ENCODE assay signal across 19 mouse cellular contexts in the genomic region with DNA sequence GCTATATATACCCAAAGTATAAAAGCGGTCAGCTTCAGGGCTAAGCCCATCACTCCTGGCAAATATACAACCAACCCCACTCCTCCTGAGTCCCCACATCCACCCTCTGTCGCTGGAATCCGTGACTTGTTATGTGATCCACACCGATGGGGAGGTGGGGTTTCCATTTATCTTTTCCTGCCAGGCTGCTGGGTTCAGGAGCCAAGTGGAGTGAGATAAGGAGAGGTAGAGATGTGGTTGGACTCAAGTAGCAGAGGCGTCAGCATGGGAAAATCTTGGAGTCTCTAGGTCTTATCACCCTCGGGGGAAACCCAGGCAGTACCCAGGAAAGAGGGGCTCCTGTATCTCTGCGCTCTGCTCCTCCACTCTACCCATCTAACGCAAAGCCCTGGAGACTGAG. TPM values are rescaled to one million over a fixed set of nuclear protein-coding genes. Genes with fewer than 3 reads are reported as not detected.
A peak's percentile ranks its signal among the peaks of the same experiment; 100 is the strongest.
DNase-seq lines count a peak whose midpoint lies in the region; ATAC-seq and TF ChIP-seq lines count a peak whose summit lies in the region.
"Had no signal": no experiment of that assay in that cellular context is flagged by ENCODE, and none has a peak within 500 bp of the region (broad histone marks: within the 10 kb centered on the region; RNA-seq: fewer than 3 reads in every experiment).

No protein-coding gene starts in this region.

- H3K9me3 ChIP-seq in MEL (replicated peaks; ENCODE audit: insufficient read depth, low read length) = no peaks in the 10 kb centered on the region
- no peaks in the 10 kb centered on the region for H3K9me3 ChIP-seq in erythroblast, embryonic 14.5 days (ENCODE audit: control insufficient read depth, low read length)
- H3K9me3 ChIP-seq in liver, embryonic 14.5 days (ENCODE audit: control insufficient read depth, low read length) = no peaks in the 10 kb centered on the region
- H3K9me3 ChIP-seq: hindbrain, embryonic 13.5 days had no signal

- TF ChIP-seq RAD21 in MEL (IDR thresholded peaks at IDR 0.05; ENCODE audit: low read depth, low read length) = no peak

- peak; percentile 96 for DNase-seq in heart, adult 11 months
- no peak for DNase-seq in heart, postnatal 4 days
- peak; percentile 85 for DNase-seq in MEL (ENCODE audit: low read depth, low spot score)
- DNase-seq in liver, embryonic 14.5 days (ENCODE audit: low read depth in 3 of 3, low spot score in 3 of 3) = peak; percentile 59 to 70 (median 69)
- DNase-seq in ovary, adult 18-20 months (ENCODE audit: low spot score) = no peak
- DNase-seq in kidney, adult 8-10 months = no peak
- no peak for DNase-seq in cerebellum, adult 2 months
- DNase-seq: adrenal gland, adult 8-10 months; cerebellum, adult 8-10 months; gastrocnemius, postnatal 36 days; lung, postnatal 36 days; thymus, postnatal 4 days had no signal

- 9% methylated on average over 8 of the region's 8 CpGs for WGBS in liver, embryonic 14.5 days (ENCODE audit: insufficient replicate concordance)
- WGBS in cerebellum, adult 2 months = 87% methylated on average over 8 of the region's 8 CpGs

- peak; percentile 85 to 93 for TF ChIP-seq EP300 in MEL (IDR thresholded peaks at IDR 0.05; ENCODE audit: low read depth in 1 of 2, low read length in 2 of 2)
- peak; percentile 80 for TF ChIP-seq EP300 in liver, embryonic 14.5 days (IDR thresholded peaks at IDR 0.05; ENCODE audit: low read depth)

- peaks cover 0 to 14% of the 10 kb centered on the region in 2 experiments; a peak in 2 of 4 replicates for H3K36me3 ChIP-seq in MEL (ENCODE audit: control insufficient read depth in 1 of 2, insufficient read depth in 2 of 2, low read length in 2 of 2)
- H3K36me3 ChIP-seq in erythroblast, embryonic 14.5 days (ENCODE audit: control insufficient read depth) = no peaks in the 10 kb centered on the region
- no peaks in the 10 kb centered on the region for H3K36me3 ChIP-seq in liver, embryonic 14.5 days (replicated peaks; ENCODE audit: control insufficient read depth, insufficient read depth, low read depth)
- H3K36me3 ChIP-seq: hindbrain, embryonic 13.5 days had no signal

- ATAC-seq in liver, embryonic 14.5 days (ENCODE audit: insufficient read depth) = peak; percentile 75

- peak overlapping the region; percentile 41 for H3K4me2 ChIP-seq in liver, embryonic 14.5 days (ENCODE audit: low read depth)
- H3K4me2 ChIP-seq: hindbrain, embryonic 13.5 days; midbrain, embryonic 11.5 days had no signal

- H3K79me2 ChIP-seq in MEL (ENCODE audit: control insufficient read depth, insufficient read depth, low read length, poor library complexity) = no peaks in the 10 kb centered on the region

- no peak overlapping the region for H3K27ac ChIP-seq in MEL (ENCODE audit: control insufficient read depth, low read depth, low read length)
- H3K27ac ChIP-seq in liver, embryonic 14.5 days = no peak overlapping the region
- H3K27ac ChIP-seq in cerebellum, adult 2 months (ENCODE audit: insufficient read depth, low read length) = no peak overlapping the region
- H3K27ac ChIP-seq: hindbrain, embryonic 13.5 days had no signal

- no peak overlapping the region for H3K9ac ChIP-seq in MEL (ENCODE audit: control insufficient read depth, low read depth, low read length, poor library complexity, severe bottlenecking)
- no peak overlapping the region for H3K9ac ChIP-seq in liver, embryonic 14.5 days (replicated peaks)
- H3K9ac ChIP-seq: hindbrain, embryonic 13.5 days had no signal

- H3K27me3 ChIP-seq in MEL (ENCODE audit: control insufficient read depth in 1 of 2, insufficient read depth in 2 of 2, low read length in 2 of 2) = no peaks in the 10 kb centered on the region
- H3K27me3 ChIP-seq in erythroblast, embryonic 14.5 days (ENCODE audit: control insufficient read depth) = peaks cover 22% of the 10 kb centered on the region
- H3K27me3 ChIP-seq in liver, embryonic 14.5 days (ENCODE audit: control insufficient read depth, insufficient read depth, low read length) = peaks cover 4% of the 10 kb centered on the region
- no peaks in the 10 kb centered on the region; the same call in 1 of the 2 replicates for H3K27me3 ChIP-seq in cerebellum, adult 2 months (ENCODE audit: control insufficient read depth, insufficient read depth, low read length)

- no peak for TF ChIP-seq CTCF in MEL (IDR thresholded peaks at IDR 0.05 in 2 of 3, conservative IDR thresholded peaks at IDR 0.05 in 1 of 3; ENCODE audit: control insufficient read depth in 1 of 3, insufficient read depth in 1 of 3, low read depth in 2 of 3, low read length in 3 of 3, poor library complexity in 1 of 3, severe bottlenecking in 1 of 3)
- TF ChIP-seq CTCF in liver, embryonic 14.5 days (IDR thresholded peaks at IDR 0.05; ENCODE audit: low read depth) = no peak
- TF ChIP-seq CTCF in cerebellum, adult 2 months (IDR thresholded peaks at IDR 0.05; ENCODE audit: borderline replicate concordance, insufficient read depth, low read depth, low read length) = no peak

- peaks cover 10 to 25% of the 10 kb centered on the region in 2 experiments for H3K4me1 ChIP-seq in MEL (ENCODE audit: control insufficient read depth in 1 of 2, insufficient read depth in 2 of 2, low read length in 2 of 2)
- peaks cover 54% of the 10 kb centered on the region for H3K4me1 ChIP-seq in erythroblast, embryonic 14.5 days (ENCODE audit: control insufficient read depth)
- H3K4me1 ChIP-seq in liver, embryonic 14.5 days (replicated peaks; ENCODE audit: control insufficient read depth in 2 of 2, insufficient read depth in 2 of 2, low read length in 1 of 2) = peaks cover 15 to 34% of the 10 kb centered on the region in 2 experiments
- no peaks in the 10 kb centered on the region; the same call in 1 of the 2 replicates for H3K4me1 ChIP-seq in cerebellum, adult 2 months (ENCODE audit: control insufficient read depth, insufficient read depth, low read length)

- no peak overlapping the region for H3K4me3 ChIP-seq in MEL (ENCODE audit: control insufficient read depth in 1 of 2, insufficient read depth in 1 of 2, low read depth in 2 of 2, low read length in 2 of 2)
- H3K4me3 ChIP-seq in erythroblast, embryonic 14.5 days (replicated peaks) = peak overlapping the region; percentile 10
- no peak overlapping the region for H3K4me3 ChIP-seq in liver, embryonic 14.5 days (ENCODE audit: insufficient read depth in 1 of 2, low read depth in 2 of 2, low read length in 2 of 2)
- no peak overlapping the region for H3K4me3 ChIP-seq in cerebellum, adult 2 months (replicated peaks; ENCODE audit: insufficient read depth, low read depth, low read length)
- H3K4me3 ChIP-seq: hindbrain, embryonic 13.5 days had no signal

- TF ChIP-seq POLR2A in MEL (IDR thresholded peaks at IDR 0.05; ENCODE audit: control insufficient read depth in 1 of 2, insufficient read depth in 1 of 2, low read depth in 1 of 2, low read length in 2 of 2, poor library complexity in 1 of 2) = no peak
- TF ChIP-seq POLR2A in cerebellum, adult 2 months (IDR thresholded peaks at IDR 0.05; ENCODE audit: borderline replicate concordance, insufficient read depth, low read length) = no peak

TF ChIP-seq in MEL, 35 proteins besides CTCF, POLR2A, EP300 and RAD21:
- TF ChIP-seq E2F4 (IDR thresholded peaks at IDR 0.05; ENCODE audit: borderline replicate concordance, low read depth, low read length) = no peak
- TF ChIP-seq TAL1 (IDR thresholded peaks at IDR 0.05; ENCODE audit: low read length) = peak; percentile 92
- no peak for TF ChIP-seq ELF1 (IDR thresholded peaks at IDR 0.05; ENCODE audit: low read depth, low read length)
- peak; percentile 87 for TF ChIP-seq RCOR1 (IDR thresholded peaks at IDR 0.05; ENCODE audit: low read depth, low read length)
- TF ChIP-seq ETS1 (IDR thresholded peaks at IDR 0.05; ENCODE audit: low read depth, low read length) = peak; percentile 79
- peak; percentile 96 for TF ChIP-seq TCF12 (IDR thresholded peaks at IDR 0.05; ENCODE audit: low read depth, low read length)
- TF ChIP-seq GATA1 (IDR thresholded peaks at IDR 0.05; ENCODE audit: low read depth, low read length) = peak; percentile 94

RNA-seq across cellular contexts. Expression of gene Smtnl2, which starts 3.6 kb away (rescaled TPM):
- 10 to 100 TPM; 62.2 to 63.4 TPM for total RNA-seq in heart, postnatal 4 days (2021)
- 10.9 and 11.1 TPM in 2 replicates for total RNA-seq in MEL (2012; rRNA removed)
- polyA plus RNA-seq in MEL (2012; ENCODE audit: insufficient read depth in 1 of 2, insufficient read length in 2 of 2, low read depth in 1 of 2, low replicate concordance in 2 of 2, missing spikeins in 1 of 2) = 10 to 100 TPM in 1 of 2 experiments, not detected in 1; 10.2 TPM
- polyA plus RNA-seq in erythroblast, embryonic 14.5 days (2012) = 0.01 TPM in 1 of 2 replicates, not detected in the other
- polyA plus RNA-seq in liver, embryonic 14.5 days (2012; rRNA removed) = 1.1 and 1.3 TPM in 2 replicates
- polyA plus RNA-seq in liver, embryonic 14.5 days (2014; fragmentation: Nextera tagmentation; extraction: Ambion mirVana) = 0.85 and 0.86 TPM in 2 replicates
- 1.5 and 1.6 TPM in 2 replicates for polyA plus RNA-seq in cerebellum, adult 2 months (2012; rRNA removed)

RNA-seq across cellular contexts. Expression of gene Ggt6, which starts 20.2 kb away (rescaled TPM):
- not detected for total RNA-seq in heart, postnatal 4 days (2021)
- not detected in 2 replicates for total RNA-seq in MEL (2012; rRNA removed)
- under 1 TPM in 1 of 2 experiments, not detected in 1; 0.04 TPM for polyA plus RNA-seq in MEL (2012; ENCODE audit: insufficient read depth in 1 of 2, insufficient read length in 2 of 2, low read depth in 1 of 2, low replicate concordance in 2 of 2, missing spikeins in 1 of 2)
- not detected in 2 replicates for polyA plus RNA-seq in erythroblast, embryonic 14.5 days (2012)
- 0.10 and 0.18 TPM in 2 replicates for polyA plus RNA-seq in liver, embryonic 14.5 days (2012; rRNA removed)
- polyA plus RNA-seq in liver, embryonic 14.5 days (2014; fragmentation: Nextera tagmentation; extraction: Ambion mirVana) = 0.25 and 0.38 TPM in 2 replicates
- 0.14 and 0.15 TPM in 2 replicates for polyA plus RNA-seq in cerebellum, adult 2 months (2012; rRNA removed)
- polyA plus RNA-seq: forebrain, embryonic 11.5 days; hindbrain, embryonic 13.5 days; midbrain, embryonic 11.5 days; neural tube, embryonic 14.5 days had no signal

RNA-seq across cellular contexts. Expression of gene Mybbp1a, which starts 26.0 kb away (rescaled TPM):
- 10 to 100 TPM; 55.6 to 55.9 TPM for total RNA-seq in heart, postnatal 4 days (2021)
- 328 and 344 TPM in 2 replicates for total RNA-seq in MEL (2012; rRNA removed)
- polyA plus RNA-seq in MEL (2012; ENCODE audit: insufficient read depth in 1 of 2, insufficient read length in 2 of 2, low read depth in 1 of 2, low replicate concordance in 2 of 2, missing spikeins in 1 of 2) = 1,000 to 10,000 TPM in 1 of 2 experiments, 100 to 1,000 TPM in 1; 602 to 3,394 TPM
- 4.1 TPM in 2 replicates for polyA plus RNA-seq in erythroblast, embryonic 14.5 days (2012)
- polyA plus RNA-seq in liver, embryonic 14.5 days (2012; rRNA removed) = 31.0 and 56.3 TPM in 2 replicates
- polyA plus RNA-seq in liver, embryonic 14.5 days (2014; fragmentation: Nextera tagmentation; extraction: Ambion mirVana) = 65.5 and 72.6 TPM in 2 replicates
- polyA plus RNA-seq in cerebellum, adult 2 months (2012; rRNA removed) = 52.5 and 61.3 TPM in 2 replicates

RNA-seq across cellular contexts. Expression of gene Tekt1, which starts 52.9 kb away (rescaled TPM):
- under 1 TPM; 0.26 to 0.50 TPM for total RNA-seq in heart, postnatal 4 days (2021)
- not detected in 2 replicates for total RNA-seq in MEL (2012; rRNA removed)
- not detected for polyA plus RNA-seq in MEL (2012; ENCODE audit: insufficient read depth in 1 of 2, insufficient read length in 2 of 2, low read depth in 1 of 2, low replicate concordance in 2 of 2, missing spikeins in 1 of 2)
- polyA plus RNA-seq in erythroblast, embryonic 14.5 days (2012) = not detected in 2 replicates
- polyA plus RNA-seq in liver, embryonic 14.5 days (2012; rRNA removed) = not detected in 2 replicates
- polyA plus RNA-seq in liver, embryonic 14.5 days (2014; fragmentation: Nextera tagmentation; extraction: Ambion mirVana) = not detected in 2 replicates
- polyA plus RNA-seq in cerebellum, adult 2 months (2012; rRNA removed) = 1.1 and 2.3 TPM in 2 replicates
- total RNA-seq: liver, adult 2 months had no signal
- polyA plus RNA-seq: large intestine, adult 2 months; liver, adult 2 months had no signal

Comparison
In these comparisons a context has a peak if more than half of its experiments do, and no peak if none do; other contexts are left out.
1. DNase-seq: peak in heart, adult 11 months (single experiment), MEL (single experiment) and liver, embryonic 14.5 days (3 of 3); none in heart, postnatal 4 days (single experiment), ovary, adult 18-20 months (single experiment), kidney, adult 8-10 months (0 of 2) and cerebellum, adult 2 months (0 of 2).